Mouse (Mus musculus): ENCODE results near the gene Prg2. TPM values are rescaled to one million over a fixed set of nuclear protein-coding genes. Genes with fewer than 3 reads are reported as not detected.

The Prg2 gene
- not detected in 2 replicates for polyA plus RNA-seq (2012; ENCODE audit: insufficient read depth, insufficient read length, missing spikeins)

GRCm38 (mm10) chr2:84980188-84980587 lies at the start of gene Prg2:
Gene Prg2 (plus strand): TSS chr2:84980461.
- H3K4me1 ChIP-seq (ENCODE audit: control insufficient read depth, insufficient read depth, low read length), result no peaks in the 10 kb centered on the region
- no peak within 1 kb of the TSS for H3K27ac ChIP-seq (ENCODE audit: insufficient read depth, low read depth, low read length)
- no peak within 1 kb of the TSS for H3K4me3 ChIP-seq (ENCODE audit: insufficient read depth, low read length)
- TF ChIP-seq POLR2A (IDR thresholded peaks at IDR 0.05; ENCODE audit: borderline replicate concordance, low read depth, low read length) (no peak), CTCF (IDR thresholded peaks at IDR 0.05; ENCODE audit: low read depth, low read length) (no peak)

DNA sequence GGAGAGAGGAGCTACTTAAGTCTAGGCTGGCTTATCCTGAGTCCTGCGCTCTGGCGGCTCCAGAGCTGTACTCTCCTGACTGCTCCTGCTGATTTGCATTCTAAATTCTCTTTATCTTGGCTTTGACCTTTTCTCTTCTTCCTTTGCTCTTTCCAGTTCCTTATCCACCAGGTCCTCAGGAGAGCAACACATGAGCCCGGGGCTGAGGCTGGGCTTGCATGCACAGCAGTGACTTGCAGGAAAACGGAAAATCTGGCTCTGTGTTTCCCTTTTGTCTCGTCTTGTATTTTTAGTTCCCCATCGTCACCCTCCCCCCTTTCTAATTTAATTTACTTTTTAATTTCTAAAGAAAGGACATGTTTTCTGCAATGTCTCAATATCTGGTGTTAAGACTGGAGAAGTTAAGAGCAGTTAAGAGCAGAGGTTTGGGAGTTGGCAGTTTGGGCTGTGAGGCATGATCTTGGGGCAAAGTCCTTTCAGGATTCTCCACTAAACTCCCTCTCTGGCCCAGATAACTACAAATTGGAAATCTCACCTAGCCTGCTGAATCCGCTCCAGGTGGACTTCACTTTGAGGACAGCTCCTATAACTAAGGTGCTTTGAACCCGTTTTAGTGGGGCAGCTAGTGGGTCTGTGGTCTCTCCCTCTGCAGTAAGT lies 46.1 kb upstream of the Prg2 start:
- TF ChIP-seq POLR2A (IDR thresholded peaks at IDR 0.05; ENCODE audit: borderline replicate concordance, low read depth, low read length) (no peak), CTCF (IDR thresholded peaks at IDR 0.05; ENCODE audit: low read depth, low read length) (no peak)
- peak overlapping the region; percentile 9; the same call in 1 of the 2 replicates for H3K27ac ChIP-seq (ENCODE audit: insufficient read depth, low read depth, low read length)
- H3K4me3 ChIP-seq (ENCODE audit: insufficient read depth, low read length), result no peak overlapping the region
- peaks cover 22% of the 10 kb centered on the region for H3K4me1 ChIP-seq (ENCODE audit: control insufficient read depth, insufficient read depth, low read length)

- TF ChIP-seq CTCF (IDR thresholded peaks at IDR 0.05; ENCODE audit: low read depth, low read length) (no peak), POLR2A (IDR thresholded peaks at IDR 0.05; ENCODE audit: borderline replicate concordance, low read depth, low read length) (no peak)
- peaks cover 22% of the 10 kb centered on the region for H3K4me1 ChIP-seq (ENCODE audit: control insufficient read depth, insufficient read depth, low read length)
- no peak overlapping the region for H3K27ac ChIP-seq (ENCODE audit: insufficient read depth, low read depth, low read length)
- no peak overlapping the region for H3K4me3 ChIP-seq (ENCODE audit: insufficient read depth, low read length)
These were observed 45.6 kb upstream of the Prg2 start for GRCm38 (mm10) chr2:84934649-84935007.

GRCm38 (mm10) chr2:84935065-84935464 lies 45.2 kb upstream of the Prg2 start:
- no peak for TF ChIP-seq CTCF (IDR thresholded peaks at IDR 0.05; ENCODE audit: low read depth, low read length)
- TF ChIP-seq POLR2A (IDR thresholded peaks at IDR 0.05; ENCODE audit: borderline replicate concordance, low read depth, low read length), result no peak
- H3K4me1 ChIP-seq (ENCODE audit: control insufficient read depth, insufficient read depth, low read length), result peaks cover 22% of the 10 kb centered on the region
- H3K4me3 ChIP-seq (ENCODE audit: insufficient read depth, low read length), result no peak overlapping the region
- H3K27ac ChIP-seq (ENCODE audit: insufficient read depth, low read depth, low read length), result no peak overlapping the region

DNA sequence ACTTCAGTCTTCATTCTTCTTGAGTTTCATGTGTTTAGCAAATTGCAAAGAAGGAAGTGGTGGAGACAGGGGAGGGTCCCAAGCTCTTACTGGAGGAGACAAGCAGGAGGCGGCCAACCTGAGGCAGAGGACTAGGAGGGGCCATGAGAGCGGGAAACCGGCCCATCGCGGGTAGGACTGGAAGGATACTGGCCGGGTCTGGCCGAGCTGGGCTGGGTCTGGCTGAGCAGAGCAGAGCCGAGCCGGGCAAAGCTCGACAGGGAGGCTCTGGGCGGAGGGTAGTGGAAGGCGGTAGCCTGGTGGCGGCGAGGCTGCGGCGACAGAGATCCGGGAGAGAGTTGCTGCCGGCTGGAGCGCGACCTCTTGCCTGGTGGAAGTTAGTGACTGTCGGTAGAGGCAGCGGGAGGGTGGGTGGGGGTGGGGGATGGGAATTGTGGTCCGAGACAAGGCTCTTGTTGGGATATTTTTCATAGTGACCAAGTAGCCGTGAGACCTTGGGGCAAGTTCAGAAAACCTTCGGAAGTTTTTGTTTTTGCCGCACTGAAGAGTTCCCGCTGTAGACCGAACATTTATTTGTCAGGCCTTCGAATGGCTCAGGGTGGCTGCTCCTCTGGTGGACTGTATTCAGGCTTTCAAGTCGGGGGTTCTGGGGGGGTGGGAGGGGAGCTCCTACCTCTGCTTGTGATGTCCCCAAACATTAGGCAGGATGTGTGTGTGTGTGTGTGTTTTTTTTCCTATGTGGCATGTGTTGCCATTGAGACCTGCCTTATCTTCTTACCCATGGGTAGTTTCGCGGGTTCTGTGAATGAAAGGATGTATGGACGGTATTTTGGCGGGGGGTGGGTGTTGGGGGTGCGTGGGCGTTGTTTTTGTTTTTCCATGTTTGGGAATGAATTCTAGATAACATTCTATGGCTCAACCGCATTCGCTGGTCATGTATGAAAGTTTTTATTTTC lies 43.5 kb upstream of the Prg2 start, which contains the start of gene Slc43a3:
Gene Slc43a3, plus strand, starts transcription at position 106 of the 956 bp plus-strand sequence.
- 0 out of 2 replicates have a peak within 1 kb of the TSS, but pooled peaks have one; percentile 40 for H3K27ac ChIP-seq (ENCODE audit: insufficient read depth, low read depth, low read length)
- TF ChIP-seq POLR2A (IDR thresholded peaks at IDR 0.05; ENCODE audit: borderline replicate concordance, low read depth, low read length), result no peak
- TF ChIP-seq CTCF (IDR thresholded peaks at IDR 0.05; ENCODE audit: low read depth, low read length), result no peak
- H3K4me3 ChIP-seq (ENCODE audit: insufficient read depth, low read length), result peak within 1 kb of the TSS; percentile 64
- peaks cover 22% of the 10 kb centered on the region for H3K4me1 ChIP-seq (ENCODE audit: control insufficient read depth, insufficient read depth, low read length)

DNA sequence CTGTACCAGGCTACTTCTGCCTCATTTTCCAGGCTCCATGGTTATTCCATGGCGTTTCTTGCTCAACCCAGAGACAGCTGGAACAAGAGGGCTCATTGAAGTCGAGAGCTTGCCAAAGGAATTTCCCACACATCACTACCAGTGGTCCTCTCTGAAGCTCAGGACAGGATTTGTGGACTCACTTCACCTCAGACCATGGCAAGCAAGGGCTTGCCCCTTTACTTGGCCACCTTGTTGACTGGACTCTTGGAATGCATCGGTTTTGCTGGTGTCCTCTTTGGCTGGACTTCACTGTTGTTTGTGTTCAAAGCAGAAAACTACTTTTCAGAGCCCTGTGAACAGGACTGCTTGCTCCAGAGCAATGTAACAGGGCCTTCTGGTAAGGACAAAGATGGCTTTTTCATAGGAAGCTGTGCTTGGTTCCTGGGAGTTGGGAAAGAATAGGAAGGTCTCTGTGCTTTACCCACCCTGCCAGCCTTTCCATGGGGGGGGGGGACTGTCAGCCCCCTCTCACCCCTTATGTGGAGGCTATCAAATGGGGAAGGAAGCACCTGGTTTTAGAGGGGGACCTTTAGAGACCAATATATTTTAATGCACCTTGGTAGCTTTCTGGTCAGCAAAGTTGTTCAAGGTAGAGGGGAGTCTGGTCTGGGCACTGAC lies 42.6 kb upstream of the Prg2 start:
- TF ChIP-seq CTCF (IDR thresholded peaks at IDR 0.05; ENCODE audit: low read depth, low read length), result no peak
- TF ChIP-seq POLR2A (IDR thresholded peaks at IDR 0.05; ENCODE audit: borderline replicate concordance, low read depth, low read length), result no peak
- Histone ChIP-seq H3K27ac (ENCODE audit: insufficient read depth, low read depth, low read length) (no peak overlapping the region), H3K4me1 (ENCODE audit: control insufficient read depth, insufficient read depth, low read length) (peaks cover 22% of the 10 kb centered on the region), H3K4me3 (ENCODE audit: insufficient read depth, low read length) (peak overlapping the region; percentile 64)

DNA sequence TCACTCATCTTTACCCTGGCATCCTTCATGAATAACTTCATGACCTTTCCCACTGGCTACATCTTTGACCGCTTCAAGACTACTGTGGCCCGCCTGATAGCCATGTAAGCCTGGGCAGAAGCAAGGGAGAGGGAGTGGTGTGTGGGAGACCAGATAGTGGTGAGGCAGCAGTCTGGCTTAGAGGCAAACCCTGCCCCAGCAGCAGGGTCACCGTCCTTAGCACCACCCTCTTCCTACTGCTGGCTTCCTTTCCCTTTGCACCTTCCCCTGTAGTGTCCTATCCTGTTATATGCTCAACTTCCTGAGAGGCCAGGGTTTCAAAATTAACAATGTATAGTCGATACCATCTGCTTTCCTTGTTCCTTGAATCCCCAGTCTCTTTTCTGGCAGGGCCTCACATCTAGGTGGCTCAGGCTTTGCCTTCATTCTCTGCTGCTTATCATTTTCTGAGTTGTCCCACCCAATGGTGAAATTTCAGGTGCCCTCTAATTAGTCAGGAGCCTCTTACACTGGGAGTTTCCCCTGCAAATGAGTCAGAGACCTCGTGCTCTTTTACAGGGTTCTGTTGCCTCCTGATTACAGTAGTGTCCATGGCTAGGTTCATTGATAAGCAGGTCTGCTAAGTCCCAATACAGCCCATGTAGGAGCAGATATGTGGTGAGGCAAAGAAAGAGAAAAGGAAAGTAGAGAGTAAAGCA lies 41.9 kb upstream of the Prg2 start:
- Histone ChIP-seq H3K4me1 (ENCODE audit: control insufficient read depth, insufficient read depth, low read length) (peaks cover 20% of the 10 kb centered on the region), H3K27ac (ENCODE audit: insufficient read depth, low read depth, low read length) (peak overlapping the region; percentile 37), H3K4me3 (ENCODE audit: insufficient read depth, low read length) (peak overlapping the region; percentile 64)
- TF ChIP-seq POLR2A (IDR thresholded peaks at IDR 0.05; ENCODE audit: borderline replicate concordance, low read depth, low read length) (no peak), CTCF (IDR thresholded peaks at IDR 0.05; ENCODE audit: low read depth, low read length) (no peak)

DNA sequence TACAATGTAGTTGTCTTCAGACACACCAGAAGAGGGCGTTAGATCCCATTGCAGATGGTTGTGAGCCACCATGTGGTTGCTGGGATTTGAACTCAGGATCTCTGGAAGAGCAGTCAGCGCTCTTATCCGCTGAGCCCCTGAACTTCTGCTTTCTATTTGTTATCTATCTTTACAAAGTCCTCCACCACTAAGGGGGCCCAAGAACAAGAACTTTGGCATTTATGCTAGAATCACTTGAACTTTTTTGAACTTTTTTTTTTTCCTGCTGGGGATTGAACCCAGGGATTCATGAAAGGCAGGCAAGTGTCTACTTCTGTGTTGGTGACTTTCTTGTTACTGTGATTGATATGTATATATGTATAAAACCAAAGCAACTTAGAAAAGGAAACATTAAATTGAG lies 41.0 kb upstream of the Prg2 start:
- Histone ChIP-seq H3K4me3 (ENCODE audit: insufficient read depth, low read length) (no peak overlapping the region), H3K27ac (ENCODE audit: insufficient read depth, low read depth, low read length) (no peak overlapping the region), H3K4me1 (ENCODE audit: control insufficient read depth, insufficient read depth, low read length) (peaks cover 14% of the 10 kb centered on the region)
- TF ChIP-seq POLR2A (IDR thresholded peaks at IDR 0.05; ENCODE audit: borderline replicate concordance, low read depth, low read length) (no peak), CTCF (IDR thresholded peaks at IDR 0.05; ENCODE audit: low read depth, low read length) (no peak)

- peaks cover 11% of the 10 kb centered on the region for H3K4me1 ChIP-seq (ENCODE audit: control insufficient read depth, insufficient read depth, low read length)
- H3K4me3 ChIP-seq (ENCODE audit: insufficient read depth, low read length), result no peak overlapping the region
- TF ChIP-seq POLR2A (IDR thresholded peaks at IDR 0.05; ENCODE audit: borderline replicate concordance, low read depth, low read length), result no peak
- no peak for TF ChIP-seq CTCF (IDR thresholded peaks at IDR 0.05; ENCODE audit: low read depth, low read length)
- H3K27ac ChIP-seq (ENCODE audit: insufficient read depth, low read depth, low read length), result no peak overlapping the region
These were observed 40.5 kb upstream of the Prg2 start for GRCm38 (mm10) chr2:84939711-84940110.

Measured in bone marrow macrophage, adult 2 months (primary cell).